Mouse (Mus musculus): ENCODE measurements at regions not wholly inside any gene's neighbourhood (a gene's known extent, or its start where the extent isn't known, plus 50 kb on each side); places are given as distances from the start of the nearest gene placed in this dataset.

DNA sequence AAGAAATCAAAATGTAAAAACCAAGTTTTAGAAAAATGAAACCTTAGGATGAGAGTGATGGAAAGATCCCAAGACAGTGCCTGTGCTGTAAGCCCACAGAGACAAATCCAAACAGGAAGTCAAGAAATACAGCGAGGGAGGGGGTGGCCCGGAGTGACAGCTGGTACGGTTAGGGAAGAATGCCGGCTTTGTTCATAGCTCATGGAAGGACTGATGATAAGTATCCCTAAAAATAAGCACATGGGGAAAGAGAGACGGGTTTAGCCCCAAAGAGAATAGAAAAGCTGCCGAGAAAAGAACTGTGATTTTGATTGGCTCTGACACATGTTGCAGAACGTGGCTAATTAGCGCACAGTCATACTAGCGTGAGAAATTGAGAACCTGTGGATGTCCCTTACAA is 382.6 kb downstream of the Cd83 start:
- TF ChIP-seq POLR2A (IDR thresholded peaks at IDR 0.05; ENCODE audit: extremely low read depth, insufficient read depth, low read length) (no peak), CTCF (IDR thresholded peaks at IDR 0.05; ENCODE audit: extremely low read depth, insufficient read depth, low read length) (no peak)
